Mouse (Mus musculus) embryo, embryonic 11.5 days (tissue): ENCODE data around the gene Gm9747.

Source experiments
- DNase-seq: peaks from one replicate; pipeline ENCODE4 v3.0.0-alpha.2; 2012; ENCODE audit warnings: low read depth, low spot score

Gene Gm9747

DNA sequence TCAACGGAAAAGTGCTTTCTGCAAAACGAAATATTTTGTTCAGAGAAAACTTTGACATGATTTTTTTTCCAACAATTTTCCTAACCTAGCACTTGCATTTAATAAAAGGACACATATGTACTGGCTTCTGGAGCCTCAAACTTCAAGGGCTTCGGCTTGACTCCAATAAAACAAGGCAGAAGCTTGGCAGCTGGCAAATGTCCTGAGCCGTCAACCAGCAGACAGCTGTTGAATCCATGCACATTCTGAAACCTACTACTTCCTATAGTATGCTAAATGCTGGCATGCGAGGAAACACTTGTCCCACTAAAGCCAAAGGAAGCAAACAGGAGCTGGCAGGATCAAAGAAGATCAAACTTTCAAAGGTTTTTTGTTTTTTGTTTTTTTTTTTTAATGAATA is 24.5 kb downstream of the Gm9747 start:
- DNase-seq = no peak

GRCm38 (mm10) chr1:82258331-82258730 is 25.4 kb downstream of the Gm9747 start:
- DNase-seq = no peak

- no peak for DNase-seq
Measured at GRCm38 (mm10) chr1:82260055-82260454, 27.1 kb downstream of the Gm9747 start.

- DNase-seq = no peak
Measured at GRCm38 (mm10) chr1:82261053-82261618, 28.2 kb downstream of the Gm9747 start.

- no peak for DNase-seq
Measured at GRCm38 (mm10) chr1:82261638-82262037, 28.7 kb downstream of the Gm9747 start.

DNA sequence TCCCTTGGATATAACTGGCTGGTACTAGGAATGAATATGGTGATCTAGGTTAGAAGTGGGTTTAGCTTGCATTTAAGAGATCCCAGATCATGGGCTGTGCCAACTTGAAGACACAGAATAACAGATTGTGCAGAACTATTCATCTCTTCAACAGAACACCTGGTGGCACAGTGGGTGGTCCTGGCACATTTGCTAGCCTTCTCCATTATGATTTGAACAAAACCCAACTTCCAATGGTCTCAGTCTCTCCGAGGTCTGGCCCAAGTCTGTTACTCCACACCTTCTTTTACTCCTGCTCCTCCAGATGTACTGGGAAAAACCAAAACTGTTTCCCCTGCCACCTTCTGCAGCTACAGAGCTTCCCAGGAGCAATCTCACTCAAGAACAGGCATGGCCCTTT is 29.4 kb downstream of the Gm9747 start:
- DNase-seq = no peak

DNA sequence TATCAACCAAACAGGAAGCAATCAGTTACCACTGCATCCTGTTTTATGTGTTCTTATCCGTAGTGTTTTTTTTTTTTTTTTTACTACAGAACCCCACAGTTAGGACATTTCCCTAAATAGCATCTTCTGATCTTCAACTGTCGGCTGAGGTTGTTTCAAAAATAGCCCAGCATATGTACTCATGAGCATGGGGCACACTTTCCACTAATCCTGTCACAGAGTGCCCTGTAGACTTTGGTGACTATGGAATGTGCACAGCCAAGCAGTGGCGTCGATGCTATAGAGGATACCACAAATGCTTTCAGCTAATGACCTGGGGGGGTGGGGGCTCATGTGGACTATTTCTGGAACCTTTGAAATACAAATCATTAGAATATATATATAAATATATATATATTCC is 34.6 kb downstream of the Gm9747 start:
- DNase-seq = no peak

- DNase-seq = no peak
Measured at GRCm38 (mm10) chr1:82272231-82272630, 39.3 kb downstream of the Gm9747 start.

GRCm38 (mm10) chr1:82273529-82273928 is 40.6 kb downstream of the Gm9747 start:
- no peak for DNase-seq

- no peak for DNase-seq
Measured at GRCm38 (mm10) chr1:82274361-82274760, 41.4 kb downstream of the Gm9747 start.

- no peak for DNase-seq
Measured at GRCm38 (mm10) chr1:82279768-82280167, 46.9 kb downstream of the Gm9747 start.

GRCm38 (mm10) chr1:82281823-82282222 is 48.9 kb downstream of the Gm9747 start:
- DNase-seq = no peak

DNA sequence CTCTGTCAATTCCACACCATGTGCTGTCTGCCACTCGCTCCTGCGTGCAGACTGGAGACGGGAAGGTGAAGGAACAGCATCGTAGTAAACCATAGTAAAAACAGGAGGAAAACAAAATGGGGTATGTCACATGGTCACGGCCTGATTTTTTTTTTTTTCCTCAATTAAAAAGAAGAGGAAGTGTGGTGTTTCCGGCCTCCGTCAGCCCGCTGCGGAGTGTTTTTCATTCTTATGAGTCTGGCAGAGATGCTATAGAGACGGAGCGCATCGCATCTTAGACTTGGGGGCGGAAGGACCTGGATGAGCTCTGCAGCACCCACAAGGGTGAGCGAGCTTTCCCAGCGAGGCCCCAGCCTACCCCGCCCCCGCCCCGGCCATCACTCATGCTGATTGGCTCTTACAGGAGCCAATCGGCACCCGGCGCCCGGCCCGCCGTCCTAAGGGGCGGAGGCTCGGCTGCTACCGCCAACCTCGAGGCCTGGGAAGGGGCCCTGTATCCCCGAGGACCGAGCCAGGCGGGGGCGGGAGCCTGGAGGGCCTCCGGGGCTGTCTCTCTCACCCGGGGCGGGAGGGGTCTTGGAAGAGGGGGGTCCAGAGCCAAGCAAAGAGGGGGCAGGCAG is 50.2 kb downstream of the Gm9747 start:
- peak; percentile 88 for DNase-seq

DNA sequence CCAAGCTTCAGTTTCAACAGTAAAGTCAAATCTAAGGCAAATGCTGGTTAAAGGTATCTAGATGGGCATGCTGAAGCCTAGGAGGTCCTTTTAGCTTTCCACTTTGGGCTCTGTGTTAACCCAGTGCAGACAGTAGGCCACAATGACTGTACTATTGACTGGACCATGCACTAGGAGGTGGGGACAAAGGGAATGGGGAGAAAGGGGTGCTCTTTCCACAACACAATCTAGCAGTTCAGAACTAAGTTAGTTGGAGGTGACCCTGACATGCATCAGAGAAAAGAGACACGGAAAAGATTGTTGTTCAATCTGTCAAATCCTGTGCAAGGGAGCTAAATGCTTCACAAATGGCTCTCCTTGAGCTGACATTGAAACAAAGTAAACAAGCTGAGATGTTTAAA is 51.0 kb downstream of the Gm9747 start:
- DNase-seq = no peak

- DNase-seq = no peak
Measured at GRCm38 (mm10) chr1:82284403-82284802, 51.5 kb downstream of the Gm9747 start.
